Mouse (Mus musculus) CD4-positive, CD25-positive, alpha-beta regulatory T cell, adult 2 months (primary cell): ENCODE measurements at regions not wholly inside any gene's neighbourhood (a gene's known extent, or its start where the extent isn't known, plus 50 kb on each side); places are given as distances from the start of the nearest gene placed in this dataset.
"Not testable (repeated sequence)": the region's sequence is repeated elsewhere in the genome, so short reads cannot be mapped to it uniquely, and the experiment has no call there.

ENCODE experiments used
- DNase-seq: peaks from one replicate; pipeline ENCODE4 v3.0.0-alpha.2; 2012; ENCODE audit warnings: low read depth, low spot score

DNA sequence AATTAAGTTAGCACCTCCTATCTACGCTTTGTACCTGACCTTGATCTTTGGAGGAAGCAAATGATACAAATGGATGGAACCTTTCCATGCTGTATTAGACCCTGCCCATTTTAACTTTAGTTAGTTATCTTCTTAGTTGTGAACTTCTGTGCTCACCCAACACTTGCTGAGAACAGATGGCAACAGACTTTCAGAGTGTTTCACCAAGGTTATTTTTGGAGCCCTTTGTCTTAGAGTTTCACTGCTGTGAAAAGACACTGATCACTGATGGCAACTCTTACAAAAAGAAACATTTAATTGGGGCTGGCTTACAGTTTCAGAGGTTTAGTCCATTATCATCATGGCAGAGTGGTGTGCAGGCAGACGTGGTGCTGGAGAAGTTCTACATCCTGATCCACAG, 88.8 kb upstream of the Zfp746 start:
- no peak for DNase-seq

DNA sequence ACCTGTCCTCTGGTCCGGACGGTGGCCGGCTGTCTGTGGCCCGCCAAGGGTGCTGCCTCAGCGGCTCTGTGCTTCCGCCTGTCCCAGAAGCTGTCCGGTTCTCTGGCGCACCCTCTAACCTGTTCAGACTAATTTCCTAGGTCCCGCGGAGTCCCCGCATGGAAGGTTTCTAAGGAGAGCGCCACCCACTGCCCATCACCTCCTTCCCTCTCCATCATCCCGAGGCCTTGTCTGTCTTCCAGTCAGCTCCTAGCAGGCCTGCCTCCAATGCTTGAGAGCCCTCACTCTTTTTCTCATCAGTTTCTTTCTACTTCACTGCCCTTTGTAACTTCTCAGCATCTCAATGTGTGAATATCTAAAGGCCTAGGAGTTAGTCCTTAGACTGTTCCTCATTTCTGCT, 86.4 kb upstream of the Zfp746 start:
- not testable (repeated sequence) for DNase-seq

DNA sequence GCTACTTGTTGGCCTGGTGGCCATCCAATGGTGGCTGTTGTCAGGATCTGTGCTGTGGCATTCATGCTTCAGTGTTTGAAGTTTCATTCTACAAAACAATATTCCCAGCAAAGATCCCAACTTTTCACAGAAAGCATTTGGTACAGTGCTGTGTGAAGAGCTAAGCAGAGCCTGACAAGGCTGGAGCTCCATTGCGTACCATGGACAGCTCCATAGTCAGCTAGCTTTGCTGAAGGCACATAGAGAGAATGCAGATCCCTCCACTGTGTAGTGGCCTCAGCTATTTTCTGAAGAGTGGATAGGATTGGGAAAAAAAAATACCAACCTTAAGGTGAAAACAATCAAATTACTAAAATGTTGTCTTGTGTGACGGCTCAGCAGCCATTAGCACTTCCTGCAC, 50.5 kb upstream of the Zfp746 start:
- no peak for DNase-seq
